Mouse (Mus musculus) neural tube, embryonic 11.5 days (tissue): ENCODE measurements around the gene Atp10b. TPM values are rescaled to one million over a fixed set of nuclear protein-coding genes. Genes with fewer than 3 reads are reported as not detected.

ENCODE experiments used
- ATAC-seq: fragments of 200-750 bp; cut with Nextera tagmentation; 2 replicates; pipeline ENCODE4 v1.8.0; 2017; ENCODE audit warnings: moderate number of reproducible peaks, mild to moderate bottlenecking, moderate TSS enrichment, moderate library complexity; ENCODE audit not compliant: insufficient read depth, low FRiP score, low TSS enrichment
- DNase-seq: peaks from one replicate; pipeline ENCODE4 v3.0.0-alpha.2; 2015; ENCODE audit warnings: low spot score
- H3K27ac ChIP-seq: fragments of 300-500 bp; sonication (generic); 2 replicates; pipeline ENCODE4 v1.5.1; 2014; ENCODE audit warnings: low read depth, mild to moderate bottlenecking, low read length
- H3K27me3 ChIP-seq: fragments of 300-500 bp; sonication (generic); 2 replicates; pipeline ENCODE4 v1.6.1; 2014; ENCODE audit warnings: mild to moderate bottlenecking, low read length, mixed read lengths; ENCODE audit not compliant: control insufficient read depth, insufficient read depth
- H3K36me3 ChIP-seq: fragments of 300-500 bp; sonication (generic); 2 replicates; pipeline ENCODE4 v1.6.1; 2014; ENCODE audit warnings: mild to moderate bottlenecking, low read length, moderate library complexity, mixed read lengths; ENCODE audit not compliant: control insufficient read depth, insufficient read depth
- H3K4me1 ChIP-seq: fragments of 300-500 bp; sonication (generic); 2 replicates; pipeline ENCODE4 v1.6.1; 2014; ENCODE audit warnings: low read length, mixed read lengths; ENCODE audit not compliant: control insufficient read depth, insufficient read depth
- H3K4me2 ChIP-seq: fragments of 300-500 bp; sonication (generic); 2 replicates; pipeline ENCODE4 v1.6.1; 2014; ENCODE audit warnings: low read depth, mild to moderate bottlenecking, moderate library complexity
- H3K4me3 ChIP-seq: fragments of 300-500 bp; sonication (generic); 2 replicates; pipeline ENCODE4 v1.5.1; 2014; ENCODE audit warnings: low read depth, low read length
- H3K9ac ChIP-seq: fragments of 300-500 bp; sonication (generic); 2 replicates; pipeline ENCODE4 v1.6.1; 2014; ENCODE audit warnings: mild to moderate bottlenecking, low read length
- H3K9me3 ChIP-seq: fragments of 300-500 bp; sonication (generic); 2 replicates; pipeline ENCODE4 v1.6.1; 2016; ENCODE audit warnings: low read length; ENCODE audit not compliant: control insufficient read depth
- WGBS: fragments of 180-500 bp; shearing (Covaris S2); extraction: QIAGEN DNeasy Blood & Tissue Kit; methylation state at CpG from one replicate; pipeline ENCODE4 v1.1.7; 2014; 5-methylcytosine and 5-hydroxymethylcytosine counted together
- polyA plus RNA-seq: library from polyadenylated mRNA; unstranded; fragments of >200 nt; fragmentation: Nextera tagmentation; extraction: Ambion mirVana; gene quantifications from 2 replicates; pipeline ENCODE4 v1.2.1, GENCODE M21; 2014

Atp10b gene
- polyA plus RNA-seq, 1 experiment from 2014 or later, result 0.68 TPM

- no peak overlapping the region for H3K9ac ChIP-seq
- H3K4me2 ChIP-seq, result no peak overlapping the region
- no peak overlapping the region for H3K27ac ChIP-seq
- H3K9me3 ChIP-seq, result no peaks in the 10 kb centered on the region
- ATAC-seq (no peak), DNase-seq (no peak)
- H3K4me1 ChIP-seq, result no peaks in the 10 kb centered on the region
- H3K27me3 ChIP-seq, result no peaks in the 10 kb centered on the region
- H3K36me3 ChIP-seq, result no peaks in the 10 kb centered on the region
- 78% methylated on average over 4 of the region's 4 CpGs for WGBS
- no peak overlapping the region for H3K4me3 ChIP-seq
These were observed 67.3 kb downstream of the Atp10b start for GRCm38 (mm10) chr11:43217021-43217420.

GRCm38 (mm10) chr11:43230231-43230630 is 80.6 kb downstream of the Atp10b start:
- H3K27ac ChIP-seq, result no peak overlapping the region
- H3K4me1 ChIP-seq, result no peaks in the 10 kb centered on the region
- 94% methylated on average over 6 of the region's 6 CpGs for WGBS
- ATAC-seq (no peak), DNase-seq (no peak)
- H3K9me3 ChIP-seq, result no peaks in the 10 kb centered on the region
- no peak overlapping the region for H3K9ac ChIP-seq
- no peaks in the 10 kb centered on the region for H3K27me3 ChIP-seq
- no peaks in the 10 kb centered on the region for H3K36me3 ChIP-seq
- no peak overlapping the region for H3K4me3 ChIP-seq
- no peak overlapping the region for H3K4me2 ChIP-seq

- DNase-seq, result no peak
- H3K4me2 ChIP-seq, result no peak overlapping the region
- no peaks in the 10 kb centered on the region for H3K36me3 ChIP-seq
- H3K9me3 ChIP-seq, result no peaks in the 10 kb centered on the region
- WGBS, result 85% methylated on average over 7 of the region's 7 CpGs
- no peak overlapping the region for H3K4me3 ChIP-seq
- no peak overlapping the region for H3K27ac ChIP-seq
- H3K9ac ChIP-seq, result no peak overlapping the region
- H3K4me1 ChIP-seq, result no peaks in the 10 kb centered on the region
- no peak for ATAC-seq
- no peaks in the 10 kb centered on the region for H3K27me3 ChIP-seq
These were observed 82.4 kb downstream of the Atp10b start for GRCm38 (mm10) chr11:43232073-43232472.

- Histone ChIP-seq H3K36me3 (no peaks in the 10 kb centered on the region), H3K27ac (no peak overlapping the region), H3K4me3 (no peak overlapping the region), H3K9me3 (no peaks in the 10 kb centered on the region), H3K4me2 (no peak overlapping the region), H3K9ac (no peak overlapping the region), H3K4me1 (no peaks in the 10 kb centered on the region), H3K27me3 (no peaks in the 10 kb centered on the region)
- 82% methylated on average over 8 of the region's 8 CpGs for WGBS
- ATAC-seq (no peak), DNase-seq (no peak)
These were observed 86.8 kb downstream of the Atp10b start for GRCm38 (mm10) chr11:43236360-43237039.

- Histone ChIP-seq H3K36me3 (no peaks in the 10 kb centered on the region), H3K4me1 (no peaks in the 10 kb centered on the region), H3K9ac (no peak overlapping the region), H3K4me2 (no peak overlapping the region), H3K4me3 (no peak overlapping the region), H3K9me3 (no peaks in the 10 kb centered on the region), H3K27me3 (no peaks in the 10 kb centered on the region), H3K27ac (no peak overlapping the region)
- DNase-seq, result no peak
- no peak for ATAC-seq
- 93% methylated on average over 8 of the region's 8 CpGs for WGBS
These were observed 90.1 kb downstream of the Atp10b start for GRCm38 (mm10) chr11:43239804-43240203.

GRCm38 (mm10) chr11:43253034-43253433 is 103.4 kb downstream of the Atp10b start:
- no peak overlapping the region for H3K9ac ChIP-seq
- no peak for DNase-seq

GRCm38 (mm10) chr11:43255262-43255661 is 105.6 kb downstream of the Atp10b start:
- WGBS, result 79% methylated on average over 4 of the region's 4 CpGs
- Histone ChIP-seq H3K27ac (no peak overlapping the region), H3K9ac (no peak overlapping the region), H3K4me1 (no peaks in the 10 kb centered on the region), H3K4me2 (no peak overlapping the region), H3K36me3 (no peaks in the 10 kb centered on the region), H3K27me3 (no peaks in the 10 kb centered on the region), H3K4me3 (no peak overlapping the region), H3K9me3 (no peaks in the 10 kb centered on the region)
- DNase-seq, result no peak
- ATAC-seq, result no peak

More at GRCm38 (mm10) chr11:43253034-43253433, 103.4 kb downstream of the Atp10b start:
- Histone ChIP-seq H3K27me3 (no peaks in the 10 kb centered on the region), H3K27ac (no peak overlapping the region), H3K4me1 (no peaks in the 10 kb centered on the region), H3K36me3 (no peaks in the 10 kb centered on the region), H3K4me3 (no peak overlapping the region), H3K9me3 (no peaks in the 10 kb centered on the region), H3K4me2 (no peak overlapping the region)
- no peak for ATAC-seq
- 54% methylated on average over 6 of the region's 6 CpGs for WGBS

GRCm38 (mm10) chr11:43257291-43257690 is 107.6 kb downstream of the Atp10b start:
- H3K4me3 ChIP-seq, result no peak overlapping the region
- no peak overlapping the region for H3K4me2 ChIP-seq
- H3K27ac ChIP-seq, result no peak overlapping the region
- no peaks in the 10 kb centered on the region for H3K9me3 ChIP-seq
- no peak overlapping the region for H3K9ac ChIP-seq
- 83% methylated on average over 3 of the region's 3 CpGs for WGBS
- no peak for ATAC-seq
- no peak for DNase-seq
- H3K36me3 ChIP-seq, result no peaks in the 10 kb centered on the region
- no peaks in the 10 kb centered on the region for H3K27me3 ChIP-seq
- no peaks in the 10 kb centered on the region for H3K4me1 ChIP-seq

GRCm38 (mm10) chr11:43257781-43258180 is 108.1 kb downstream of the Atp10b start:
- H3K27ac ChIP-seq, result no peak overlapping the region
- H3K9ac ChIP-seq, result no peak overlapping the region
- 85% methylated on average over 7 of the region's 7 CpGs for WGBS
- H3K4me3 ChIP-seq, result no peak overlapping the region
- ATAC-seq (no peak), DNase-seq (no peak)
- H3K27me3 ChIP-seq, result no peaks in the 10 kb centered on the region
- H3K4me1 ChIP-seq, result no peaks in the 10 kb centered on the region
- H3K9me3 ChIP-seq, result no peaks in the 10 kb centered on the region
- H3K36me3 ChIP-seq, result no peaks in the 10 kb centered on the region
- no peak overlapping the region for H3K4me2 ChIP-seq
